In genomic region chr12:113152991-113153525, GRCm38 (mm10) we compare ENCODE assay signal across 13 mouse cellular contexts. TPM values are rescaled to one million over a fixed set of nuclear protein-coding genes. Genes with fewer than 3 reads are reported as not detected.
DNase-seq lines count a peak whose midpoint lies in the region; ATAC-seq and TF ChIP-seq lines count a peak whose summit lies in the region.
"Had no signal": no experiment of that assay in that cellular context is flagged by ENCODE, and none has a peak within 500 bp of the region (broad histone marks: within the 10 kb centered on the region; RNA-seq: fewer than 3 reads in every experiment).

No protein-coding gene starts in this region.

- no peaks in the 10 kb centered on the region for H3K36me3 ChIP-seq in heart, embryonic 11.5 days (ENCODE audit: control insufficient read depth, insufficient read depth, low read length)
- H3K36me3 ChIP-seq in neural tube, embryonic 13.5 days, result no peaks in the 10 kb centered on the region
- H3K36me3 ChIP-seq in intestine, embryonic 14.5 days (ENCODE audit: control insufficient read depth, insufficient read depth, low read length), result no peaks in the 10 kb centered on the region; the same call in 1 of the 2 replicates
- H3K36me3 ChIP-seq in stomach, postnatal 0 days (ENCODE audit: control insufficient read depth, insufficient read depth, low read length), result no peaks in the 10 kb centered on the region
- no peaks in the 10 kb centered on the region for H3K36me3 ChIP-seq in forebrain, embryonic 12.5 days (replicated peaks)
- H3K36me3 ChIP-seq in forebrain, embryonic 14.5 days (ENCODE audit: control insufficient read depth, insufficient read depth, low read length), result no peaks in the 10 kb centered on the region
- H3K36me3 ChIP-seq: hindbrain, embryonic 13.5 days had no signal

- ATAC-seq in heart, embryonic 11.5 days (replicated peaks; ENCODE audit: insufficient number of reproducible peaks, low FRiP score, low TSS enrichment), result no peak
- no peak for ATAC-seq in neural tube, embryonic 13.5 days (ENCODE audit: low read depth)
- no peak for ATAC-seq in intestine, embryonic 14.5 days (replicated peaks; ENCODE audit: low FRiP score, low TSS enrichment, low read depth)
- ATAC-seq in stomach, postnatal 0 days (ENCODE audit: low FRiP score, low TSS enrichment), result no peak
- ATAC-seq in forebrain, embryonic 12.5 days (ENCODE audit: low FRiP score), result no peak
- no peak for ATAC-seq in forebrain, embryonic 14.5 days
- ATAC-seq: forebrain, postnatal 0 days had no signal

- TF ChIP-seq EP300 in stomach, postnatal 0 days (optimal IDR thresholded peaks at IDR 0.05), result no peak

- no peak for TF ChIP-seq CTCF in stomach, postnatal 0 days (IDR thresholded peaks at IDR 0.05; ENCODE audit: low read depth)

- no peaks in the 10 kb centered on the region for H3K9me3 ChIP-seq in heart, embryonic 11.5 days (replicated peaks; ENCODE audit: control insufficient read depth, low read length)
- no peaks in the 10 kb centered on the region for H3K9me3 ChIP-seq in neural tube, embryonic 13.5 days
- H3K9me3 ChIP-seq in intestine, embryonic 14.5 days (ENCODE audit: control insufficient read depth, low read length), result no peaks in the 10 kb centered on the region
- H3K9me3 ChIP-seq in stomach, postnatal 0 days (ENCODE audit: control insufficient read depth, low read length), result no peaks in the 10 kb centered on the region
- H3K9me3 ChIP-seq in forebrain, embryonic 12.5 days, result no peaks in the 10 kb centered on the region
- H3K9me3 ChIP-seq in forebrain, embryonic 14.5 days (replicated peaks; ENCODE audit: control insufficient read depth, low read length), result no peaks in the 10 kb centered on the region
- H3K9me3 ChIP-seq: hindbrain, embryonic 13.5 days had no signal

- no peak overlapping the region for H3K27ac ChIP-seq in heart, embryonic 11.5 days (ENCODE audit: low read depth, low read length)
- H3K27ac ChIP-seq in neural tube, embryonic 13.5 days (replicated peaks), result no peak overlapping the region
- H3K27ac ChIP-seq in intestine, embryonic 14.5 days (ENCODE audit: low read depth), result no peak overlapping the region
- H3K27ac ChIP-seq in stomach, postnatal 0 days (replicated peaks), result no peak overlapping the region
- H3K27ac ChIP-seq in forebrain, embryonic 12.5 days, result no peak overlapping the region
- H3K27ac ChIP-seq in forebrain, embryonic 14.5 days (ENCODE audit: low read depth, low read length), result no peak overlapping the region
- H3K27ac ChIP-seq: hindbrain, embryonic 13.5 days had no signal

- no peak for DNase-seq in heart, postnatal 4 days
- no peak for DNase-seq in neural tube, embryonic 10.5 days (ENCODE audit: extremely low spot score, low spot score)
- DNase-seq in intestine, embryonic 14.5 days (ENCODE audit: low spot score), result no peak
- DNase-seq in stomach, postnatal 0 days (ENCODE audit: low spot score), result no peak
- DNase-seq in forebrain, embryonic 14.5 days (ENCODE audit: low spot score), result no peak
- DNase-seq: forebrain, postnatal 0 days; layer of hippocampus, adult 9-11 months; retina, postnatal 1 day had no signal

- H3K4me2 ChIP-seq in heart, embryonic 11.5 days, result peak overlapping the region; percentile 83
- peak overlapping the region; percentile 64; the same call in 1 of the 2 replicates for H3K4me2 ChIP-seq in neural tube, embryonic 13.5 days
- H3K4me2 ChIP-seq in intestine, embryonic 14.5 days (ENCODE audit: low read length), result no peak overlapping the region; the same call in 1 of the 2 replicates
- H3K4me2 ChIP-seq in stomach, postnatal 0 days (replicated peaks; ENCODE audit: low read depth), result peak overlapping the region; percentile 81; the same call in 1 of the 2 replicates
- H3K4me2 ChIP-seq in forebrain, embryonic 12.5 days, result no peak overlapping the region
- no peak overlapping the region for H3K4me2 ChIP-seq in forebrain, embryonic 14.5 days (ENCODE audit: low read length)

- peak overlapping the region; percentile 71; the same call in 1 of the 2 replicates for H3K9ac ChIP-seq in heart, embryonic 11.5 days (ENCODE audit: low read depth, low read length)
- no peak overlapping the region for H3K9ac ChIP-seq in neural tube, embryonic 13.5 days
- no peak overlapping the region for H3K9ac ChIP-seq in intestine, embryonic 14.5 days (ENCODE audit: low read length)
- peak overlapping the region; percentile 61; the same call in 1 of the 2 replicates for H3K9ac ChIP-seq in stomach, postnatal 0 days (ENCODE audit: low read length)
- H3K9ac ChIP-seq in forebrain, embryonic 12.5 days, result no peak overlapping the region
- no peak overlapping the region for H3K9ac ChIP-seq in forebrain, embryonic 14.5 days (ENCODE audit: low read length)
- H3K9ac ChIP-seq: forebrain, postnatal 0 days; hindbrain, embryonic 13.5 days had no signal

- H3K4me3 ChIP-seq in heart, embryonic 11.5 days (ENCODE audit: low read depth, low read length), result peak overlapping the region; percentile 59; the same call in 1 of the 2 replicates
- no peak overlapping the region for H3K4me3 ChIP-seq in neural tube, embryonic 13.5 days
- 0 out of 2 replicates have a peak overlapping the region, but pooled peaks have one; percentile 46 for H3K4me3 ChIP-seq in intestine, embryonic 14.5 days (ENCODE audit: low read depth, low read length)
- H3K4me3 ChIP-seq in stomach, postnatal 0 days (ENCODE audit: low read depth, low read length), result no peak overlapping the region
- H3K4me3 ChIP-seq in forebrain, embryonic 12.5 days (replicated peaks), result no peak overlapping the region
- H3K4me3 ChIP-seq in forebrain, embryonic 14.5 days (ENCODE audit: low read depth, low read length), result no peak overlapping the region

- peaks cover 33% of the 10 kb centered on the region for H3K4me1 ChIP-seq in heart, embryonic 11.5 days (ENCODE audit: control insufficient read depth, insufficient read depth, low read length)
- H3K4me1 ChIP-seq in neural tube, embryonic 13.5 days (replicated peaks), result peaks cover 48% of the 10 kb centered on the region
- H3K4me1 ChIP-seq in intestine, embryonic 14.5 days (replicated peaks; ENCODE audit: control insufficient read depth, insufficient read depth, low read length), result peaks cover 25% of the 10 kb centered on the region
- peaks cover 13% of the 10 kb centered on the region for H3K4me1 ChIP-seq in stomach, postnatal 0 days (replicated peaks; ENCODE audit: control insufficient read depth, insufficient read depth)
- peaks cover 41% of the 10 kb centered on the region for H3K4me1 ChIP-seq in forebrain, embryonic 12.5 days
- H3K4me1 ChIP-seq in forebrain, embryonic 14.5 days (ENCODE audit: control insufficient read depth, insufficient read depth, low read length), result peaks cover 26% of the 10 kb centered on the region

- WGBS in heart, embryonic 11.5 days (ENCODE audit: insufficient replicate concordance), result 73% methylated on average over 6 of the region's 6 CpGs
- 84% methylated on average over 6 of the region's 6 CpGs for WGBS in neural tube, embryonic 13.5 days
- 80% methylated on average over 6 of the region's 6 CpGs for WGBS in intestine, embryonic 14.5 days
- WGBS in stomach, postnatal 0 days, result 81% methylated on average over 6 of the region's 6 CpGs
- WGBS in forebrain, embryonic 12.5 days, result 82% methylated on average over 6 of the region's 6 CpGs
- 78% methylated on average over 6 of the region's 6 CpGs for WGBS in forebrain, embryonic 14.5 days

- H3K27me3 ChIP-seq in heart, embryonic 11.5 days (ENCODE audit: control insufficient read depth, insufficient read depth, low read length), result no peaks in the 10 kb centered on the region
- peaks cover 35% of the 10 kb centered on the region for H3K27me3 ChIP-seq in neural tube, embryonic 13.5 days
- peaks cover 14% of the 10 kb centered on the region for H3K27me3 ChIP-seq in intestine, embryonic 14.5 days (replicated peaks; ENCODE audit: control insufficient read depth, insufficient read depth, low read length)
- H3K27me3 ChIP-seq in stomach, postnatal 0 days (ENCODE audit: control insufficient read depth, insufficient read depth, low read length), result no peaks in the 10 kb centered on the region
- peaks cover 59% of the 10 kb centered on the region for H3K27me3 ChIP-seq in forebrain, embryonic 12.5 days
- H3K27me3 ChIP-seq in forebrain, embryonic 14.5 days (replicated peaks; ENCODE audit: control insufficient read depth, insufficient read depth, low read length), result no peaks in the 10 kb centered on the region; the same call in 1 of the 2 replicates

RNA-seq across cellular contexts. Expression of gene Tedc1, which starts 3.2 kb away (rescaled TPM):
- 15.8 and 16.6 TPM in 2 replicates for polyA plus RNA-seq in heart, embryonic 11.5 days (2014; fragmentation: Nextera tagmentation; extraction: Ambion mirVana)
- total RNA-seq in heart, postnatal 4 days (2021), result 10 to 100 TPM in 1 of 2 experiments, 1 to 10 TPM in 1; 9.4 to 10.3 TPM
- 17.1 and 18.7 TPM in 2 replicates for polyA plus RNA-seq in neural tube, embryonic 13.5 days (2015; fragmentation: Nextera tagmentation; extraction: Ambion mirVana)
- polyA plus RNA-seq in intestine, embryonic 14.5 days (2014; fragmentation: Nextera tagmentation; extraction: Ambion mirVana), result 24.2 and 27.9 TPM in 2 replicates
- 5.7 and 6.0 TPM in 2 replicates for polyA plus RNA-seq in stomach, postnatal 0 days (2015; fragmentation: Nextera tagmentation; extraction: Ambion mirVana)
- polyA plus RNA-seq in forebrain, embryonic 12.5 days (2016; fragmentation: Nextera tagmentation; extraction: Ambion mirVana), result 48.3 and 49.6 TPM in 2 replicates
- polyA plus RNA-seq in forebrain, embryonic 14.5 days (2014; fragmentation: Nextera tagmentation; extraction: Ambion mirVana), result 9.5 and 10.2 TPM in 2 replicates

RNA-seq across cellular contexts. Expression of gene Crip1, which starts 6.9 kb away (rescaled TPM):
- 525 and 533 TPM in 2 replicates for polyA plus RNA-seq in heart, embryonic 11.5 days (2014; fragmentation: Nextera tagmentation; extraction: Ambion mirVana)
- total RNA-seq in heart, postnatal 4 days (2021), result 100 to 1,000 TPM; 301 to 312 TPM
- 66.3 and 74.9 TPM in 2 replicates for polyA plus RNA-seq in neural tube, embryonic 13.5 days (2015; fragmentation: Nextera tagmentation; extraction: Ambion mirVana)
- 266 and 312 TPM in 2 replicates for polyA plus RNA-seq in intestine, embryonic 14.5 days (2014; fragmentation: Nextera tagmentation; extraction: Ambion mirVana)
- polyA plus RNA-seq in stomach, postnatal 0 days (2015; fragmentation: Nextera tagmentation; extraction: Ambion mirVana), result 585 and 865 TPM in 2 replicates
- 48.5 and 62.0 TPM in 2 replicates for polyA plus RNA-seq in forebrain, embryonic 12.5 days (2016; fragmentation: Nextera tagmentation; extraction: Ambion mirVana)
- 32.5 and 46.1 TPM in 2 replicates for polyA plus RNA-seq in forebrain, embryonic 14.5 days (2014; fragmentation: Nextera tagmentation; extraction: Ambion mirVana)

RNA-seq across cellular contexts. Expression of gene Crip2, which starts 13.0 kb away (rescaled TPM):
- polyA plus RNA-seq in heart, embryonic 11.5 days (2014; fragmentation: Nextera tagmentation; extraction: Ambion mirVana), result 1,118 and 1,169 TPM in 2 replicates
- 1,000 to 10,000 TPM; 1,189 to 1,285 TPM for total RNA-seq in heart, postnatal 4 days (2021)
- polyA plus RNA-seq in neural tube, embryonic 13.5 days (2015; fragmentation: Nextera tagmentation; extraction: Ambion mirVana), result 301 and 350 TPM in 2 replicates
- 124 and 129 TPM in 2 replicates for polyA plus RNA-seq in intestine, embryonic 14.5 days (2014; fragmentation: Nextera tagmentation; extraction: Ambion mirVana)
- 106 and 112 TPM in 2 replicates for polyA plus RNA-seq in stomach, postnatal 0 days (2015; fragmentation: Nextera tagmentation; extraction: Ambion mirVana)
- polyA plus RNA-seq in forebrain, embryonic 12.5 days (2016; fragmentation: Nextera tagmentation; extraction: Ambion mirVana), result 223 and 227 TPM in 2 replicates
- 354 and 404 TPM in 2 replicates for polyA plus RNA-seq in forebrain, embryonic 14.5 days (2014; fragmentation: Nextera tagmentation; extraction: Ambion mirVana)

RNA-seq across cellular contexts. Expression of gene Tmem121, which starts 32.7 kb away (rescaled TPM):
- 1.00 and 1.5 TPM in 2 replicates for polyA plus RNA-seq in heart, embryonic 11.5 days (2014; fragmentation: Nextera tagmentation; extraction: Ambion mirVana)
- 1 to 10 TPM; 1.4 to 1.5 TPM for total RNA-seq in heart, postnatal 4 days (2021)
- 33.5 and 33.9 TPM in 2 replicates for polyA plus RNA-seq in neural tube, embryonic 13.5 days (2015; fragmentation: Nextera tagmentation; extraction: Ambion mirVana)
- polyA plus RNA-seq in intestine, embryonic 14.5 days (2014; fragmentation: Nextera tagmentation; extraction: Ambion mirVana), result 6.6 and 7.6 TPM in 2 replicates
- polyA plus RNA-seq in stomach, postnatal 0 days (2015; fragmentation: Nextera tagmentation; extraction: Ambion mirVana), result 4.2 and 4.6 TPM in 2 replicates
- polyA plus RNA-seq in forebrain, embryonic 12.5 days (2016; fragmentation: Nextera tagmentation; extraction: Ambion mirVana), result 21.6 and 21.9 TPM in 2 replicates
- polyA plus RNA-seq in forebrain, embryonic 14.5 days (2014; fragmentation: Nextera tagmentation; extraction: Ambion mirVana), result 28.9 and 31.5 TPM in 2 replicates
- polyA plus RNA-seq: CD4-positive, CD25-positive, alpha-beta regulatory T cell, adult 4 months had no signal

RNA-seq across cellular contexts. Expression of gene Mta1, which starts 55.0 kb away (rescaled TPM):
- 12.3 and 14.7 TPM in 2 replicates for polyA plus RNA-seq in heart, embryonic 11.5 days (2014; fragmentation: Nextera tagmentation; extraction: Ambion mirVana)
- total RNA-seq in heart, postnatal 4 days (2021), result 10 to 100 TPM; 55.2 to 61.3 TPM
- 14.8 and 15.1 TPM in 2 replicates for polyA plus RNA-seq in neural tube, embryonic 13.5 days (2015; fragmentation: Nextera tagmentation; extraction: Ambion mirVana)
- polyA plus RNA-seq in intestine, embryonic 14.5 days (2014; fragmentation: Nextera tagmentation; extraction: Ambion mirVana), result 17.6 and 21.3 TPM in 2 replicates
- polyA plus RNA-seq in stomach, postnatal 0 days (2015; fragmentation: Nextera tagmentation; extraction: Ambion mirVana), result 4.9 and 5.3 TPM in 2 replicates
- 22.2 and 22.7 TPM in 2 replicates for polyA plus RNA-seq in forebrain, embryonic 12.5 days (2016; fragmentation: Nextera tagmentation; extraction: Ambion mirVana)
- 16.6 and 18.7 TPM in 2 replicates for polyA plus RNA-seq in forebrain, embryonic 14.5 days (2014; fragmentation: Nextera tagmentation; extraction: Ambion mirVana)

Comparison
In these comparisons a context has a peak if more than half of its experiments do, and no peak if none do; other contexts are left out.
1. H3K4me2 ChIP-seq: peak in heart, embryonic 11.5 days (single experiment), neural tube, embryonic 13.5 days (single experiment) and stomach, postnatal 0 days (single experiment); none in intestine, embryonic 14.5 days (single experiment), forebrain, embryonic 12.5 days (single experiment) and forebrain, embryonic 14.5 days (single experiment).
2. H3K4me3 ChIP-seq: peak in heart, embryonic 11.5 days (single experiment) and intestine, embryonic 14.5 days (single experiment); none in neural tube, embryonic 13.5 days (single experiment), stomach, postnatal 0 days (single experiment), forebrain, embryonic 12.5 days (single experiment) and forebrain, embryonic 14.5 days (single experiment).
3. H3K9ac ChIP-seq: peak in heart, embryonic 11.5 days (single experiment) and stomach, postnatal 0 days (single experiment); none in neural tube, embryonic 13.5 days (single experiment), intestine, embryonic 14.5 days (single experiment), forebrain, embryonic 12.5 days (single experiment) and forebrain, embryonic 14.5 days (single experiment).